21 mouse cellular contexts compared by ENCODE assay signal in genomic region chr5:122189115-122189514, GRCm38 (mm10). TPM values are rescaled to one million over a fixed set of nuclear protein-coding genes. Genes with fewer than 3 reads are reported as not detected.
DNase-seq lines count a peak whose midpoint lies in the region; ATAC-seq and TF ChIP-seq lines count a peak whose summit lies in the region.
"Had no signal": no experiment of that assay in that cellular context is flagged by ENCODE, and none has a peak within 500 bp of the region (broad histone marks: within the 10 kb centered on the region; RNA-seq: fewer than 3 reads in every experiment).

No protein-coding gene starts in this region.

- DNase-seq in gastrocnemius, adult 2 months, result peak; percentile 58
- DNase-seq in gastrocnemius, adult 8-10 months (ENCODE audit: low spot score in 2 of 2), result no peak
- DNase-seq in gastrocnemius, postnatal 14 days, result peak; percentile 47
- DNase-seq in gastrocnemius, postnatal 25 days, result no peak
- peak; percentile 64 for DNase-seq in 416B (ENCODE audit: low read depth)
- DNase-seq: adrenal gland, adult 8-10 months; adrenal gland, postnatal 14 days; adrenal gland, postnatal 36 days; B cell, adult 2 months; cerebellum, adult 11-12 months; cerebellum, adult 2 months; cerebellum, adult 9-10 months; cerebellum, postnatal 25 days had no signal

- H3K4me3 ChIP-seq in gastrocnemius, adult 2 months, result no peak overlapping the region
- H3K4me3 ChIP-seq: embryonic facial prominence, embryonic 10.5 days; embryonic facial prominence, embryonic 12.5 days; forebrain, embryonic 13.5 days; forebrain, embryonic 15.5 days had no signal

- no peak for ATAC-seq in monocyte, adult 5-6 weeks (replicated peaks; ENCODE audit: insufficient number of reproducible peaks, low FRiP score, low TSS enrichment, poor library complexity, severe bottlenecking)
- ATAC-seq: activated CD4-positive, CD25-positive, alpha-beta regulatory T cell, adult 4 months; CD4-positive, CD25-positive, alpha-beta regulatory T cell, adult 4 months; forebrain, embryonic 13.5 days; forebrain, embryonic 15.5 days; Patski had no signal

- intact Hi-C loops in gastrocnemius, adult 2 months (cut with DNase I), result no loop called here
- intact Hi-C loops in gastrocnemius, postnatal 14 days (cut with DNase I; ENCODE audit: low total_unique reads), result no loop called here

- TF ChIP-seq CTCF in gastrocnemius, adult 2 months (IDR thresholded peaks at IDR 0.05), result no peak

- no peak overlapping the region for H3K27ac ChIP-seq in gastrocnemius, adult 2 months
- H3K27ac ChIP-seq: embryonic facial prominence, embryonic 10.5 days; embryonic facial prominence, embryonic 12.5 days; forebrain, embryonic 13.5 days; forebrain, embryonic 15.5 days had no signal

RNA-seq across cellular contexts. Expression of gene Hvcn1, which starts 17.5 kb away (rescaled TPM):
- under 1 TPM; 0.28 to 0.61 TPM for total RNA-seq in gastrocnemius, adult 2 months (2021)
- 1 to 10 TPM in 1 of 4 experiments, under 1 TPM in 3; 0.24 to 1.3 (median 0.46) TPM for total RNA-seq in gastrocnemius, adult 8-10 months (2022)
- 1 to 10 TPM; 1.6 to 2.0 TPM for total RNA-seq in gastrocnemius, postnatal 14 days (2021)
- total RNA-seq in gastrocnemius, postnatal 25 days (2021), result 1 to 10 TPM in 1 of 2 experiments, under 1 TPM in 1; 0.67 to 1.1 TPM
- 25.7 to 39.4 TPM (median 30.3 TPM) in 3 replicates for total RNA-seq in monocyte, adult 5-6 weeks (2017)

RNA-seq across cellular contexts. Expression of gene Ppp1cc, which starts 31.0 kb away (rescaled TPM):
- 100 to 1,000 TPM; 154 to 155 TPM for total RNA-seq in gastrocnemius, adult 2 months (2021)
- total RNA-seq in gastrocnemius, adult 8-10 months (2022), result 100 to 1,000 TPM; 108 to 221 (median 143) TPM
- total RNA-seq in gastrocnemius, postnatal 14 days (2021), result 100 to 1,000 TPM; 110 TPM
- 100 to 1,000 TPM; 111 to 125 TPM for total RNA-seq in gastrocnemius, postnatal 25 days (2021)
- 150 to 191 TPM (median 177 TPM) in 3 replicates for total RNA-seq in monocyte, adult 5-6 weeks (2017)

RNA-seq across cellular contexts. Expression of gene Ccdc63, which starts 48.5 kb away (rescaled TPM):
- total RNA-seq in gastrocnemius, adult 2 months (2021), result not detected
- total RNA-seq in gastrocnemius, adult 8-10 months (2022), result under 1 TPM in 1 of 4 experiments, not detected in 3; 0.13 TPM
- not detected for total RNA-seq in gastrocnemius, postnatal 14 days (2021)
- total RNA-seq in gastrocnemius, postnatal 25 days (2021), result not detected
- 0.48 TPM in 1 of 3 replicates, not detected in the others for total RNA-seq in monocyte, adult 5-6 weeks (2017)
- total RNA-seq: adrenal gland, postnatal 14 days; adrenal gland, postnatal 36 days had no signal

Comparison
In these comparisons a context has a peak if more than half of its experiments do, and no peak if none do; other contexts are left out.
1. DNase-seq: peak in gastrocnemius, adult 2 months (single experiment), gastrocnemius, postnatal 14 days (single experiment) and 416B (single experiment); none in gastrocnemius, adult 8-10 months (0 of 2) and gastrocnemius, postnatal 25 days (single experiment).